Comparison of ENCODE assay signal across 12 mouse cellular contexts in the genomic region with DNA sequence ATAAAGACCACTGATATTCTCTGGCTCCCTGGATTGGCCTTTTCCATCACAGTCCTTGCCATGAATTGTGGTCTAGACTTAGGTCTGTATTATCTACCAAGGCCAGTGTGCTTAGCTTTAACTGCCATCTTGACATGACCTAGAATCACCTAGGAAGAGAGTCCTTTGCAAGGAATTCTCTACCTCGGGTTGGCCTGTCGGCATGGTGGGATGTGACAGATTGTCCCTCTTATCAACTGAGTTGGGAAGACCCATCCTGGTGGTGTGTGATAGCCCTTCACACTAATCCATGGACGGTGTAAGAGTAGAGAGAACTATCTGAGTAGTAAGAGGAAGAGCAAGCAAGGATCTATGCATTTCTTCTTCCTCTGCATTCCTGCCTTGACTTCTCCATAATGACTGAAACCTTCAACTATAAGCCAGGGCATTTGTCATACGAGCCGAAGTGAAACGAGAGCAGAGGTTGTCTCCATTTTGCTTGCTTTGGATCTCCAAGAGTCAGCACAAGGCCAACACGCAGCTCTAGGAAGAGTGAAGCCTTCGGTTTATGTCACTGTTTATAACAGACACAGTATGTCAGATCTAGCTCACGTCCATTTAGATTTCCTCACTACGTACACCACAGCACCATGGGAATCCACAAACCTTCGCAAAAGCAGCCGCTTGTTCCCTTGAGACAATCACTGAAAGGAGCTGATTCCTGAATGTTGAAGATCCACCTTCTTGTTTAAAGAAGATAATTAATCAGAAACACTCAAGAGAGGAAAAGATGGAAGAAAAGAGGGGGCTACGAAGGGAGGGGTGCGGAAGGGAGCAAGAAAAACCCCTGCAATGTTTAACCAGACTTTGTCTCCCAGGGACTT.
A peak's percentile ranks its signal among the peaks of the same experiment; 100 is the strongest.
DNase-seq lines count a peak whose midpoint lies in the region; ATAC-seq and TF ChIP-seq lines count a peak whose summit lies in the region.
"Had no signal": no experiment of that assay in that cellular context is flagged by ENCODE, and none has a peak within 500 bp of the region (broad histone marks: within the 10 kb centered on the region; RNA-seq: fewer than 3 reads in every experiment).

No protein-coding gene starts in this region.

- no peaks in the 10 kb centered on the region for H3K9me3 ChIP-seq in forebrain, embryonic 16.5 days (ENCODE audit: control insufficient read depth, low read length)
- peaks cover 10% of the 10 kb centered on the region for H3K9me3 ChIP-seq in midbrain, embryonic 10.5 days (replicated peaks)
- no peaks in the 10 kb centered on the region for H3K9me3 ChIP-seq in neural tube, embryonic 14.5 days (ENCODE audit: control insufficient read depth, low read length)
- H3K9me3 ChIP-seq: embryonic facial prominence, embryonic 15.5 days had no signal

- no peak for DNase-seq in left cerebral cortex, adult 2 months (ENCODE audit: extremely low spot score in 1 of 2, low spot score in 2 of 2)
- DNase-seq in left cerebral cortex, adult 8-10 months (ENCODE audit: low spot score in 2 of 2), result no peak
- DNase-seq in midbrain, embryonic 10.5 days (ENCODE audit: low spot score), result no peak
- no peak for DNase-seq in embryo, embryonic 11 days
- DNase-seq in ovary, postnatal 10 days (ENCODE audit: low spot score), result no peak
- DNase-seq in thymus, postnatal 0 days (ENCODE audit: low spot score), result no peak
- DNase-seq: cerebellum, postnatal 36 days; liver, embryonic 13.5 days had no signal

- intact Hi-C loops in left cerebral cortex, adult 2 months (cut with DNase I), result loop anchor here (5.0 kb wide), 1 partner anchor 193 kb away; a partner anchor contains a TSS

- no peaks in the 10 kb centered on the region for H3K27me3 ChIP-seq in forebrain, embryonic 16.5 days (replicated peaks; ENCODE audit: control insufficient read depth, insufficient read depth, low read length)
- no peaks in the 10 kb centered on the region for H3K27me3 ChIP-seq in midbrain, embryonic 10.5 days (ENCODE audit: low read depth, poor library complexity, severe bottlenecking)
- no peaks in the 10 kb centered on the region for H3K27me3 ChIP-seq in neural tube, embryonic 14.5 days (ENCODE audit: control insufficient read depth, insufficient read depth, low read length)
- H3K27me3 ChIP-seq: embryonic facial prominence, embryonic 15.5 days; liver, embryonic 13.5 days had no signal

- no peak overlapping the region for H3K4me3 ChIP-seq in left cerebral cortex, adult 2 months
- H3K4me3 ChIP-seq in forebrain, embryonic 16.5 days (replicated peaks; ENCODE audit: low read length), result no peak overlapping the region
- H3K4me3 ChIP-seq in midbrain, embryonic 10.5 days, result peak overlapping the region; percentile 43; the same call in 1 of the 2 replicates
- no peak overlapping the region for H3K4me3 ChIP-seq in neural tube, embryonic 14.5 days (ENCODE audit: low read depth, low read length)
- H3K4me3 ChIP-seq: embryonic facial prominence, embryonic 15.5 days; liver, embryonic 13.5 days had no signal

- WGBS in forebrain, embryonic 16.5 days, result 63% methylated on average over 14 of the region's 14 CpGs
- WGBS in midbrain, embryonic 10.5 days, result 61% methylated on average over 14 of the region's 14 CpGs
- 53% methylated on average over 14 of the region's 14 CpGs for WGBS in neural tube, embryonic 14.5 days

- no peak for TF ChIP-seq CTCF in left cerebral cortex, adult 2 months (IDR thresholded peaks at IDR 0.05)

- no peaks in the 10 kb centered on the region for H3K36me3 ChIP-seq in forebrain, embryonic 16.5 days (ENCODE audit: control insufficient read depth, insufficient read depth)
- H3K36me3 ChIP-seq in midbrain, embryonic 10.5 days, result peaks cover 12% of the 10 kb centered on the region; the same call in 1 of the 2 replicates
- no peaks in the 10 kb centered on the region for H3K36me3 ChIP-seq in neural tube, embryonic 14.5 days (ENCODE audit: control insufficient read depth, insufficient read depth, low read length)
- H3K36me3 ChIP-seq: embryonic facial prominence, embryonic 15.5 days; liver, embryonic 13.5 days had no signal

- peak; percentile 5; the same call in 1 of the 2 replicates for ATAC-seq in forebrain, embryonic 16.5 days
- peak; percentile 49 for ATAC-seq in neural tube, embryonic 14.5 days (ENCODE audit: low read depth)

- H3K4me2 ChIP-seq in forebrain, embryonic 16.5 days (ENCODE audit: low read length), result no peak overlapping the region
- H3K4me2 ChIP-seq in neural tube, embryonic 14.5 days (ENCODE audit: low read depth, low read length), result no peak overlapping the region
- H3K4me2 ChIP-seq: embryonic facial prominence, embryonic 15.5 days; liver, embryonic 13.5 days had no signal

- H3K9ac ChIP-seq in forebrain, embryonic 16.5 days (replicated peaks; ENCODE audit: low read depth, low read length), result no peak overlapping the region
- no peak overlapping the region for H3K9ac ChIP-seq in neural tube, embryonic 14.5 days (replicated peaks; ENCODE audit: low read depth, low read length)
- H3K9ac ChIP-seq: embryonic facial prominence, embryonic 15.5 days; liver, embryonic 13.5 days had no signal

- peaks cover 8% of the 10 kb centered on the region for H3K4me1 ChIP-seq in forebrain, embryonic 16.5 days (replicated peaks; ENCODE audit: control insufficient read depth, insufficient read depth, low read length)
- peaks cover 68% of the 10 kb centered on the region for H3K4me1 ChIP-seq in midbrain, embryonic 10.5 days
- no peaks in the 10 kb centered on the region for H3K4me1 ChIP-seq in neural tube, embryonic 14.5 days (ENCODE audit: control insufficient read depth, insufficient read depth, low read length)
- H3K4me1 ChIP-seq: embryonic facial prominence, embryonic 15.5 days; liver, embryonic 13.5 days had no signal

- peak overlapping the region; percentile 30; the same call in 1 of the 2 replicates for H3K27ac ChIP-seq in left cerebral cortex, adult 2 months
- peak overlapping the region; percentile 47 for H3K27ac ChIP-seq in forebrain, embryonic 16.5 days (ENCODE audit: low read length)
- H3K27ac ChIP-seq in midbrain, embryonic 10.5 days (replicated peaks), result peak overlapping the region; percentile 94
- H3K27ac ChIP-seq in neural tube, embryonic 14.5 days (ENCODE audit: low read depth, low read length), result peak overlapping the region; percentile 62
- H3K27ac ChIP-seq: embryonic facial prominence, embryonic 15.5 days; kidney, postnatal 0 days; liver, embryonic 13.5 days had no signal

Comparison
In these comparisons a context has a peak if more than half of its experiments do, and no peak if none do; other contexts are left out.
1. H3K27ac ChIP-seq: peak in every context shown above with its lines; median percentile 94 in midbrain, embryonic 10.5 days; 62 in neural tube, embryonic 14.5 days; 47 in forebrain, embryonic 16.5 days; 30 in left cerebral cortex, adult 2 months.